Mouse (Mus musculus): ENCODE results near the gene Gm30191.

Gene Gm30191

DNA sequence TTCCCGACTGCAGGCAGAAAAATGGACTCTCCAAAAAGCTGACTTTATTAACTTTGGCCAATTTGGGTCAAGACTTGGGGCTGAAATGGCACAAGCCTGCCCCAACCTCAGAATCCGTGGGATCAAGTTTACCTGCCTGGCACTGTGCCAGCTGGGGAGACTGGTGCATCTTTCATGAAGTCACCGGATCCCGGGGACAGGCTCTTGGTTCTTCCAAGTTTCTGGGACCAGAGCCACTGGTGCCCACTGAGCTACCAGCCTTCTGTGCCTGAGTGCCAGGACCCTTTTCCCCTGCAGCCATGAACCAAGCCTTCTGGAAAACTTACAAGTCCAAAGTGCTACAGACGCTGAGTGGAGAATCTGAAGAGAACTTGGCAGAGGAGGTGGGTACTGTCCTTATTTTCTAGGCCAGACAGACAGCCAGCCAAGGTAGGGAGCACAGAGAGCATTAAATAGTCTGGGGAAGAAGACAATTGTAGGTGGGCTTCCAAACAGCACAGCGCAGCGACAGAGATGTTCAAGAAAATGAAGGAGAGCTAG is at the start of gene Gm30191:
Gene Gm30191 (plus strand): TSS at position 217 of the 540 bp plus-strand sequence.
- peak; percentile 16 to 35 for DNase-seq

- no peak for DNase-seq
Observed at GRCm38 (mm10) chr4:134199371-134199770, 47.4 kb upstream of the Gm30191 start.

DNA sequence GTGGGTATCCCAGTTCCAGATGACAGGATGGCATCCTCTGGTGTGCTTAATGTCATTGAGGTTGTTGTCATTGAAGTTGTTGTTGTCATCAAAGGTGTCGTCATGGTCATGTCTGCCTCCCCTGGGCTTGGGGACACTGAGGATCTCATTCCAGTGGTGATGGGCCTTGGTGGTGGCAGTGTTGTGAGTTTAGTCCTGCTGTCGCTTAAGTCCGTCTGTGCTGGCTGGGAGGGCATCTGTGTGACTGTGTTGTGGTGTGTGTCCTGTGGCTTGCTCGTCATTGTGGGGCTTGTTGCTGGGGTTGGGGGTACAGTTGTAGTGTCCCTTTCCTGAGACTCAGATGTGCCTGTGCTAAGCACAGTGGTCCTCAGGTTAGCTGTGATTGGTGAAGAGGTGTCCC is 43.8 kb upstream of the Gm30191 start, which contains the start of gene Gm7534:
Gene Gm7534 (minus strand): TSS at position 101 of the 400 bp plus-strand sequence.
- no peak for DNase-seq

DNA sequence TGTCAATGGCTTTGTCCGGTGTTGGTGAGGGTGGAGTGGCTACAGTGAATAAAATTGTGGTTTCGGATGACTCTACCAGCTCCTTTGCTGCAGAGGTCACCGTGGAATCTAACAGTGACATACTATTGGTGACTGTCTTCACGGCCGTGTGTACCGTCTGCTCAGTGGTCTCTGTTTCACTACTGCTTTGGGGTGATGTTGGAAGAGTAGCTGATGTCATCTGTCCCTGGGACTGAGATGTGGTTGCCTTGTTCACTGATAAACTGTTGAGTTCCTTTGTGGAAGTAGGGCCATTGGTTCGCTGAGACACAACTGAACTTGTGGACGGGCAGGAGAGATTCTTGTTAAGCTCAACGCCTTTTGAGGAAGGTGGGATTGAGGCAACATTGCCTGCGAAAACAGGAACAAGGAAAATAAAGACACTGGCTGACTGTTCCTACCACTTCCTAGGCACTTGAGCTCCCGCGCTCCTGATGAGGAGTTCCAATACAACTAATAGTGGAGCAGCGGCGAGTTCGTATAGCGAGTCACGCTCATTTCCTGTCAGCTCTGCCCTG is 43.3 kb upstream of the Gm30191 start:
- no peak for DNase-seq

GRCm38 (mm10) chr4:134206488-134207053 is 40.2 kb upstream of the Gm30191 start:
- DNase-seq: no peak

DNA sequence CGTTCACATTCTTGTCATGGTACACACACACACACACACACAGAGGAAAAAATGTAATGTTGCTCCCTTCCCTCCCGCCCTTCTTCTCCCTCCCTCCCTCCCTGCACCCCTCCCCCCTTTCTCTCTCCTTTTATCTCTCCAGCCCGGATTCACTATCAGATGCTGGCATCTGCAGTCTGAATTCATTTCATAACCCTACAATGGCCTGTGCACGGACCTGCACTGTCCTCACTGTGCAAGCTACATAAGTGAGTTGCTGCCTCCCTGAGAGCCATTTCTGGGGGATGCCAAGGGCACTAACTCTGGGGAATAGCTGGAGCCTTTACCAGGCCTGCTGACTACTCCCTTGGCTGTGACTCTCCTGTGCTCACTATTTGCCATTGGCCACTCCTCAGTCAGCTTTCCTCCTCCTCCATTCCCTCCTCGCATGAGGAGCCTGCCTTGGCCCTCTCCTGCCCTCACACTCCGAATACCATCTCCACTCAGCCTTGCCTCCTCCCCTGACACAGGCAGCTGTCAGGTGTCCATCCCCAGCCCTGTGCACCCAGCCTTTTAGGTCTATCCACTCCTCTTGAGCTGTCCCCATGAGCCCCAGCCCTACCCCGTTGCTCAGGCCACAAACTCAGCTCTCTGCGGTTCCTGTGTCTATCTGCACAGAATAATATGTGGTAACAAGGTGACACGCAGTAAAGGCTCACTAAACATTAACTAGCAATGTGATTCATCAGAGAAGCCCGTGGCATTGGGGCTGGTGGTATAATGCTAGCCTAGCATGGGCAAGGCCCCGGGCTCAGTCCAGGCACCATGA is 23.7 kb upstream of the Gm30191 start:
- DNase-seq: no peak

DNA sequence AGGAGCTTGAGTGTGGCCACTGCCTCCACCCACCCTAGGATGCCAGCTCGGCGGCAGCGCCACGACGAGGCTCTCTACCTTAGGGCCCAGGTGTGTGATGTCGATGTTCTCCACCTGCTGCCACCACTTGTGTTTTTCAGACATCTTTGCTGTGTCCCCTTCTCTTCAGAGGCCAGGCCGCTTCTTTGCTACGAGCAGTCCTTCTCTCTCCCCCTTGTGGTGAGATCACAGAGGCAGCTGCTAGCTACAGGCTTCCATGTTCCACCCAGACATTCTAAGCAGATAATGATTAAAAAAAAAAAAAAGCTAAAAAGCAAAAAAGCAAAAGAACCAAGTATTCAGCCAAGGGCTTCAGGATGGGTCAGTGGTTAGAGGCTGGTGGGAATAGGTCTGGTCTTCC is 19.5 kb upstream of the Gm30191 start, which contains the start of gene Catsper4:
Gene Catsper4 (minus strand): TSS at position 190 of the 400 bp plus-strand sequence.
- no peak for DNase-seq

DNA sequence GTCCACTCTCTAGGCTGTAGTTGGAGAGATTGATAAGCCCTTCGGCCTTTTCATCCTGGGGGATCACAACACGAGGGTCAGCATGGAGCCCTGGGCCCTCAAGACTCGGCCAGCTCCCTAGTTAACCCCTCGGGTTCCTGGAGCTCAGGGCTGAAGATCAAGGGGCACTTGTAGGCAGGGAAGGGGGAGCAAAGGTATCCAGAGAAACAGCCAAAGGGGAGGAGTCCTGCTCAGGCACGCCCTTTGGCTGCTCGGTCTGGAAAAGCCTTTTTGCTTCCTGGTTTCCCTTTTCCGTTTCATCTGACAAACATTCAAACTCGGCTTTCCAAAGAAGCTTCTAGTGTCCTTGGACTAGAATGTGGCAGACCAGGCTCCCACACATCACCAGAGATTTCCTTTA is 16.3 kb upstream of the Gm30191 start:
- no peak for DNase-seq

DNA sequence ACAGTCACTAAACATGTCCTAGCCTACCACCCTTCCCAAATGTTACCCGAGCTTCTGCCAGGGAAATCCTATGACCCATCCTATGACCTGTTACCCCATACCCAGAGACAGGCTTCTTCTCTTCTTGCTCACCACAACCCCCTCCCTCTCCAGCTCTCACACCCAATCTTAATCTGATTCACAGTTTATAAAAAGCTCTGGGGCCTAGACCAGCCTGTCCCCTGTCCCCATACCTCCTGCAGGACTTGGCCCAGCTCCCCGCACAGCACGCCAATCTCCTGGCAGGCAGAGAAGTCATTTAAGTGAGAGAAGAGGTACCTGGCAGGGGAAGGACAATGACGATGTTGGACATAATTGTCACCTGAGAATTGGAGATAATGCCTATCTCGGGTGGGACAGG is 11.9 kb upstream of the Gm30191 start:
- no peak for DNase-seq

DNA sequence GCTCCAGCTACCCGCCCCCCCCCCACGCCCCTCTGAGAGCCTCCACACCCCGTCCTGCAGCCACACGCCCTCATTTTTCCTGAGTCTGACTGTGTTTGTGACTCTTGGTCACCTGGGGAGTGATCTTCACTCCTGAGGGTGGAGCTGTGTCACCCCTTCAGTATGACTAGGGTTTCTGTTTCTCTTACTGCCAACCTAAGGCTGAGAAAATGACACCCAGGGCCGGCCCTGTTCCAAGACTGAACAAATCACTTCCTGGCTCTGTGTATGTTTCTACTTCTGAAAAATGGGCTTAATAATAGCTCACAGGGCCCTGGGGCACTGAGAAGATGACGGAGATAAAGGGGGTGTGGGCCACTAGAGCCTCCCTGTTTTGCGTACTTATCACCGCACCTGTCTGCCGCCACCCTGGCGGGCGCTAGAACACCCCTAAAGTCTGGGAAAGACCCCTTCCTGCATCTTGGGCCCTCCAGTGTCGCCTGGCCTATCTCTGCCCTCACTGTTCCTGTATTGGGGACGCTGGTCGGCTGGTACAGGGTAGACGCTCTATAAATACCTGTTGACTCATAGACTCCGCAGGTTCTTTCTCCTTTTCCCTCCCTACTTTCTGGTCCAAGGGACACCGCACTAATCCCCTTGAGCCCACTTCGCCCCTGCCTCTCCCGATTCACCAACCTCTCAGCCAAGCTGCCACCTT is 9.0 kb upstream of the Gm30191 start:
- no peak for DNase-seq

DNA sequence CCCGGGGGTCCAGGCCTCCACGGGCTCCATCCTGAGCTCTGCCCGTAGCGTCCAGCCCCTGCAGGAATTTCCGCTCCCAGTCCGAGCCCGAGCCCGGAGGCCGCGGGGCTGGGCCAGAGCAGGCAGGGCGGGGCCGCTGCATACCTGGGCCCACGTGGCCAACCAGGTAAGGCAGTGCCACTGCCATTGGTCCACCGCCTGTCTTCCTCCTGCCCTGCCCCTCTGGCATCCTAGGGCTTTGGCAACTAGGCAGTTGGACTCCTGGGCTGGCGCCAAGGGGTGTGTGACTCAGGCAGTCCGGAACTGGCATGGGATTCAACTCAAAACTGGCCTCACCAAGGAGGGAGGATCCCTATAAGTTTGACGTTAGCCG is 8.5 kb upstream of the Gm30191 start, which contains the start of gene Cnksr1:
Gene Cnksr1 (minus strand): TSS at position 121 of the 373 bp plus-strand sequence.
- DNase-seq: peak; percentile 73 to 74

DNA sequence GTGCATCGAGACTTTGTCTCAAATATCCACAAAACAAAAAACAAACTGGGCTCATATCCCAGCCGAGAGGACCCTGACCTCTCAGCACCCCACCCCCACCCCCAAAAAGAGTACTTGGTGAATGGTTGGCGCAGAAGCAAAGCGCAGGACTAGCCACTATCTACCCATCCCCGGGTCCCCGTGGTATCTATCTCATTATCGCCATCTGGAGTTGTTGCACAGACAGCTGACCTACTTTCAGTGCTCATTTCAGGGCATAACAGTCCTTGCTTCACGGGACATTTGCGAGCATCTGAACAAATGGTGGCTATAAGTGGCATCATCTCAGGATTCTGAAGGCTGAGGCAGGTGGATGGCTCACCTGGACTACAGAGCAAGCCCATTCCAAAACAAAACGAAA is 8.0 kb upstream of the Gm30191 start:
- DNase-seq: peak; percentile 28 to 37

DNA sequence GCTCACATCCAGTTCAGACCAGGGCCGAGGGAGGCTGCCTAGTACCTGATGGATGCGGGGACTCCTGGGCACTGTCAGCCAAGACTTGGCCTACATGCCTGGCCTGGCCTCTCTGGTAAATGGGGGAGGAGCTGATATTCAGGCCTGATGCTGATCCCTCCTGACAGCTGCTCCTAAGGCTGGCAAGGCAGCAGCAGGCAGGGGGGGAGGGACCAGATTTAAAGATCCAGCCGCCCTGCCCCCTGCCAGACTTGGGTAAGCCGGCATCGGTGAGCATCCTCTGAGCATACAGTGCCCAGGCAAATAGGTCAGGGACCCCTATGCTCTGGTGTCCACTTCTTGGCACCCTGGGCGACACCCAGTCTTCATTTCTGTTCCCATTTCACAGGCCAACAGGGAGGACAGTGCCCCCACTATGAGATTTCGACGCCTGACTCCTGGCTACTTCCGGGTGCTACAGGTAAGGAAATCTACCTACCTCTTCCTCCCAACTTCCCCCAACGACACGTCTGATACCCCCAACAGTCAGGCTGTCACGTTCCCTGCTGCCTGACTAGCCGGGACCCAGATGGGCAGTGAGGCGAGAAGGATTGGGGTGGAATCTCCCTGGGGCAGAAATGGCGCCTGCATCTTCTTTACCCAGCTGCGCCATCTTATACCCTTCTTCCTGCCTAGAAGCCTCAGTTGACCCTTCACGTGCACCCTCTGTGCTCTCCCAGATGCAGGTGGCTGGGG is 3.1 kb upstream of the Gm30191 start, which contains the start of gene E130218I03Rik:
Gene E130218I03Rik (plus strand): TSS at position 147 of the 735 bp plus-strand sequence.
- no peak for DNase-seq

- peak; percentile 95 to 98 for DNase-seq
Observed at GRCm38 (mm10) chr4:134245148-134245843, 1.4 kb upstream of the Gm30191 start, which contains the start of gene Zfp593. Zfp593 (minus strand) TSS chr4:134245592.

GRCm38 (mm10) chr4:134246256-134246655 is 479 bp upstream of the Gm30191 start:
- no peak for DNase-seq

DNA sequence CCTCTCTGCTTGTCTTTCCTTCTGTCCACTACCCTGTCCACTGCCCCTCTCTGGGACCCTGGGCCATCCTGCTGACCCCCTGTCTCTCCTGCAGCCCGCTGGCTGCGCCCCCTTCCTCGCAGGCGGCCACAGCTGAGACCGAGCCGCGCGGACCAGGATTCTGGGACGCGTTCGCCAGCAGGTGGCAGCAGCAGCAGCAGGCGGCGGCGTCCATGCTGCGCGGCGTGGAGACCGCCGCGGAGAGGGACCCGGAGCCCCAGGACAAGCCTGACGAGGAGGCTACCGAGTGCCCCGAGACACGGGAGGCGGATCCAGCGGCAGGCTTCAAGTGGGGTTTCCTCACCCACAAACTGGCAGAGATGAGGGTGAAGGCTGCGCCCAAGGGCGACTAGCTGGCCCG is 2.9 kb downstream of the Gm30191 start:
- peak; percentile 61 to 78 for DNase-seq

DNA sequence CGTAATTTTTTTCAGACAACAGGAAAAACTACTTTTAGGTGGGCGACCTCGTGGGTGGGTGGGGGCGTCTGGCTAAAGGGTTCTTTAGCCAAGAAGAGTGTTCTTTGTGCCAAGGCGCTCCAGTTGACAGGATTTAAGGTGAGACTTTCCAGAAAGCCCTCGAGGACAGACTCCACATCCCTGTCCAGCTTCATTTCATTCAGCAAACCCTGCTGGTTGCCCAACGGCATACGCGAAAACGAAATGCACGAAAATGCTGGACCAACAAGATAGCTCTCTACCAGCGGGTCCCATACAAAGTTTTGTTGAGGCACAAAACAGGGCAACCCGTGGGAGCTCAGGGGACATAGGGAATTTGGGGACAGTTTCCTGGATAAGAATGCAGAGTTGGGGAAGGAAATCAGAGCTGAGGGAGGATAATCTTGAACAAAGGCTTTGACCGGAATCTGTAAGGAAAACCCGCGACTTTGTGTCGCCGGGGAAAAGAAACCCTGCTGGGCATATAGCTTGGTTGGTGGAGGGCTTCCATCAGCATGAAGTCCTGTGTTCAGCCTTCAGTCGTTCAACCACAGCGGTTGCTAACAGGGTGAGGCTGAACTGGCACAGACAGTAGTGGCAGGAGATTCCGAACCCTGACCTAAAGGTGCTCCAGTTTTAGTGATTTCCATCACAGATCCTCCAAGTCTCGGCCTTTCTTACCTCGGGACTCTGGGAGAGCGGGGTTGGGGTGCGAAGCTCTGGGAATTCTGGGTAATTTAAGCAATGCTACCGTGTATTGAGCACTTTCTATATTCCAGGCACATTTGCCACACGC is 3.6 kb downstream of the Gm30191 start:
- DNase-seq: no peak

- DNase-seq: no peak
Observed at GRCm38 (mm10) chr4:134250930-134251240, 4.2 kb downstream of the Gm30191 start.

GRCm38 (mm10) chr4:134251241-134252130 is 4.8 kb downstream of the Gm30191 start:
- peak; percentile 18 to 39 for DNase-seq

Measured in cerebellum, adult 18-20 months (tissue).